Mouse (Mus musculus) CD4-positive naive resting alpha-beta T cell, adult 57 days (primary cell): ENCODE data around the gene Gne. TPM values are rescaled to one million over a fixed set of nuclear protein-coding genes. Genes with fewer than 3 reads are reported as not detected.

ENCODE experiments used
- total RNA-seq: library from RNA; stranded (reverse); gene quantifications from one replicate; pipeline ENCODE4 v1.2.4, GENCODE M21; 2023

Gne gene
- 44.0 TPM for total RNA-seq

GRCm38 (mm10) chr4:44083945-44084344 is at the start of gene Gne:
Gne (minus strand) TSS chr4:44084177.

GRCm38 (mm10) chr4:44004126-44004525 is 79.9 kb downstream of the Gne start, which contains the start of gene Clta:
Clta (plus strand) TSS chr4:44004452.

Other genes starting within 250 kb of the Gne start
- not detected for gene Olfr157, start 244.0 kb downstream of the Gne start, total RNA-seq
- gene Olfr155, start 232.6 kb downstream of the Gne start, total RNA-seq = not detected
- 2.3 TPM for gene Reck, start 208.6 kb downstream of the Gne start, total RNA-seq
- 40.4 TPM for gene Glipr2, start 126.8 kb downstream of the Gne start, total RNA-seq
- gene Ccin, start 100.7 kb downstream of the Gne start, total RNA-seq = 1.5 TPM
- gene Clta, start 79.7 kb downstream of the Gne start, total RNA-seq = 137 TPM
- gene Rnf38, start 149.6 kb upstream of the Gne start, total RNA-seq = 177 TPM
- gene Melk, start 216.7 kb upstream of the Gne start, total RNA-seq = 0.50 TPM